Mouse (Mus musculus): ENCODE data around the gene Slc37a4.
A peak's percentile ranks its signal among the peaks of the same experiment; 100 is the strongest.
"Not testable (repeated sequence)": the region's sequence is repeated elsewhere in the genome, so short reads cannot be mapped to it uniquely, and the experiment has no call there.

The Slc37a4 gene

GRCm38 (mm10) chr9:44444402-44445025, 47.9 kb downstream of the Slc37a4 start:
- DNase-seq: not testable (repeated sequence)

- DNase-seq: peak in 1 of 2 experiments; percentile 21
Observed at GRCm38 (mm10) chr9:44450387-44450786, 53.7 kb downstream of the Slc37a4 start.
